8 mouse cellular contexts compared by ENCODE assay signal in genomic region chr17:29848793-29849435, GRCm38 (mm10).
DNase-seq lines count a peak whose midpoint lies in the region; ATAC-seq lines count a peak whose summit lies in the region.

No protein-coding gene starts in this region.

- H3K27me3 ChIP-seq in heart, embryonic 12.5 days (replicated peaks), result peaks cover 25% of the 10 kb centered on the region
- no peaks in the 10 kb centered on the region for H3K27me3 ChIP-seq in midbrain, embryonic 14.5 days (ENCODE audit: control insufficient read depth, insufficient read depth, low read length)

- H3K9me3 ChIP-seq in heart, embryonic 12.5 days (replicated peaks), result no peaks in the 10 kb centered on the region
- no peaks in the 10 kb centered on the region for H3K9me3 ChIP-seq in midbrain, embryonic 14.5 days (ENCODE audit: control insufficient read depth, low read length)

- H3K4me2 ChIP-seq in heart, embryonic 12.5 days, result no peak overlapping the region
- H3K4me2 ChIP-seq in midbrain, embryonic 14.5 days (ENCODE audit: low read length), result no peak overlapping the region

- no peak overlapping the region for H3K9ac ChIP-seq in heart, embryonic 12.5 days
- H3K9ac ChIP-seq in midbrain, embryonic 14.5 days (replicated peaks; ENCODE audit: low read length), result no peak overlapping the region

- no peak overlapping the region for H3K27ac ChIP-seq in heart, embryonic 12.5 days (ENCODE audit: poor library complexity, severe bottlenecking)
- no peak overlapping the region for H3K27ac ChIP-seq in midbrain, embryonic 14.5 days (replicated peaks; ENCODE audit: low read depth, low read length)

- no peaks in the 10 kb centered on the region for H3K36me3 ChIP-seq in heart, embryonic 12.5 days
- peaks cover 25% of the 10 kb centered on the region; the same call in 1 of the 2 replicates for H3K36me3 ChIP-seq in midbrain, embryonic 14.5 days (ENCODE audit: control insufficient read depth, insufficient read depth, low read length)

- intact Hi-C loops in left cerebral cortex, postnatal 36 days (cut with DNase I), result no loop called here

- no peak for ATAC-seq in heart, embryonic 12.5 days (ENCODE audit: insufficient number of reproducible peaks, low FRiP score)
- ATAC-seq in erythroblast, adult 5-6 weeks (replicated peaks; ENCODE audit: low FRiP score, poor library complexity, severe bottlenecking), result peak; percentile 87
- ATAC-seq in midbrain, embryonic 14.5 days (ENCODE audit: low FRiP score, low TSS enrichment), result no peak

- no peak overlapping the region for H3K4me3 ChIP-seq in heart, embryonic 12.5 days
- H3K4me3 ChIP-seq in midbrain, embryonic 14.5 days (replicated peaks; ENCODE audit: low read depth, low read length), result no peak overlapping the region

- peak; percentile 48 to 88 for DNase-seq in heart, adult 18-20 months
- peak; percentile 77 for DNase-seq in brain, adult 2 months (ENCODE audit: low read depth, low spot score)
- DNase-seq in hindlimb bud, embryonic 11.5 days (ENCODE audit: extremely low spot score, low read depth, low spot score), result peak; percentile 42
- DNase-seq in left cerebral cortex, postnatal 36 days (ENCODE audit: low spot score in 2 of 2), result peak; percentile 42 to 56
- peak; percentile 81 for DNase-seq in midbrain, embryonic 14.5 days
- peak; percentile 31 to 49 for DNase-seq in spleen, postnatal 36 days (ENCODE audit: low spot score in 2 of 2)

- H3K4me1 ChIP-seq in heart, embryonic 12.5 days (replicated peaks), result peaks cover 20% of the 10 kb centered on the region
- 0 out of 2 replicates have a peak, but pooled peaks cover 4% of the 10 kb centered on the region for H3K4me1 ChIP-seq in midbrain, embryonic 14.5 days (ENCODE audit: control insufficient read depth, insufficient read depth, low read length)

- 26% methylated on average over 17 of the region's 17 CpGs for WGBS in heart, embryonic 12.5 days
- WGBS in midbrain, embryonic 14.5 days, result 34% methylated on average over 17 of the region's 17 CpGs
